Mouse (Mus musculus) adrenal gland, adult 18-20 months (tissue): Measurements from ENCODE around the gene A730046J19Rik. TPM values are rescaled to one million over a fixed set of nuclear protein-coding genes. Genes with fewer than 3 reads are reported as not detected.

Source experiments
- DNase-seq, 2 experiments: peaks; one replicate each; pipeline ENCODE4 v3.0.0; 2021 to 2022; ENCODE audit warnings: low spot score in 2 of 2
- long read RNA-seq, 2 experiments: library from polyadenylated mRNA; stranded (forward); transcript quantifications; one replicate each; pipeline ENCODE4 v2.0.0; 2021
- total RNA-seq, 2 experiments: library from RNA; stranded (reverse); gene quantifications; 1 replicate in 1 of 2; 2 replicates in 1 of 2; pipeline ENCODE4 v1.2.3; 2021

Gene A730046J19Rik
- total RNA-seq, result 1 to 10 TPM; 5.1 to 6.5 TPM
- long read RNA-seq, experiment 1, partial matches to known transcripts, result 0 of 1 reads
- long read RNA-seq, experiment 1, other reads (novel, unspliced or antisense), result 1 of 1 reads
- long read RNA-seq, experiment 2, full-length matches to known transcripts, result 5 of 5 reads
- long read RNA-seq, experiment 2, partial matches to known transcripts, result 0 of 5 reads
- long read RNA-seq, experiment 2, other reads (novel, unspliced or antisense), result 0 of 5 reads

- no peak for DNase-seq
Measured at GRCm38 (mm10) chrX:144153523-144153922, at the start of gene A730046J19Rik. Gene A730046J19Rik (plus strand): TSS chrX:144153695.

GRCm38 (mm10) chrX:144104619-144105416 lies 48.7 kb upstream of the A730046J19Rik start:
- DNase-seq, result no peak

GRCm38 (mm10) chrX:144136281-144136680 lies 17.2 kb upstream of the A730046J19Rik start:
- no peak for DNase-seq

DNA sequence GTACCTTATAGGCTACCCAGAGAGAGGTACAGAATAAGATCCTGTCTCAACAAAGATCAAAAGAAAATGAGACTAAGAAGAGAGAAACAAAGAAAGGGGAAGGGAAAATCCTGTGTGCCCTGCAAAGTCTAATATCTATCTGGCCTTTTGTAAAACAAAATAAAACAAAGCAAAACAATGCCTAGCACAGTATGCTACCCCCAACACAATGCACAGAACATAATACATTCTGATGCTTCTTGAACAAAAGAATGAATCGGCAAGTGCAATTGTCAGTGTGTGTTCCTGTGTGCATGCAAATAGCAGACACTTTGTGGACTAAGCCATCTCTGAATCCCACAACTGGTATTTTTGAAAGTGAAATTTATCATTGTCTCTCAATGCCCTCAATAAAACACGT lies 3.5 kb upstream of the A730046J19Rik start:
- no peak for DNase-seq

DNA sequence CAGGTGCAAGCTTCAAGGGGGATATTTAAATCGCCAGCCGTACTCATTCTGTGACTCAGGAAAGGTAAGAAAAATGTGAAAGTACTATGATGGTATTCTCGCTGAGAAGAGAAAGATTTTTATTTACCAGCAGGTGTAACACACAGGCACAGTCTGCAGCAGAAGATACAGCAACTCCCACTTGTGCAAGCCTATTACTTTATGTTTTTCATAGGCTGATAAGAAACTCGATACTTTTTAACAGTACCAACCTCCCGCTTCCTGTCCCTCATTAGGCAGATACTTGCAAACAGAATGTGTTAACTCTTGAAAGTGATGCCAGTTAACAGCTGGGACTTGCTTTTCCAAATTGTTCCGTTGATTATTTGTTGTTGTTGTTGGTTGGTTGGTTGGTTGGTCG lies 616 bp downstream of the A730046J19Rik start:
- no peak for DNase-seq

GRCm38 (mm10) chrX:144162936-144163335 lies 9.4 kb downstream of the A730046J19Rik start:
- DNase-seq, result no peak

Other genes starting within 250 kb of the A730046J19Rik start
- gene Dcx, start 220.4 kb upstream of the A730046J19Rik start, total RNA-seq, result under 1 TPM; 0.23 to 0.35 TPM
- 1 to 10 TPM; 8.7 TPM for gene Alg13, start 164.1 kb downstream of the A730046J19Rik start, total RNA-seq